Mouse (Mus musculus): ENCODE results near the gene Tmem186. TPM values are rescaled to one million over a fixed set of nuclear protein-coding genes. Genes with fewer than 3 reads are reported as not detected.

Tmem186 gene
- polyA plus RNA-seq, 1 experiment from 2014 or later, result 7.0 TPM

- Histone ChIP-seq H3K27me3 (ENCODE audit: insufficient read depth, low read length) (no peaks in the 10 kb centered on the region), H3K4me1 (ENCODE audit: insufficient read depth) (no peaks in the 10 kb centered on the region), H3K36me3 (replicated peaks; ENCODE audit: insufficient read depth, low read length) (no peaks in the 10 kb centered on the region), H3K9ac (replicated peaks) (no peak overlapping the region), H3K27ac (ENCODE audit: low read depth) (no peak overlapping the region), H3K9me3 (ENCODE audit: low read length) (no peaks in the 10 kb centered on the region), H3K4me2 (ENCODE audit: low read depth, low read length) (no peak overlapping the region), H3K4me3 (ENCODE audit: low read depth, low read length) (no peak overlapping the region)
- ATAC-seq (no peak), DNase-seq (no peak)
- WGBS (ENCODE audit: insufficient replicate concordance), result 68% methylated on average over 4 of the region's 4 CpGs
- no peak for TF ChIP-seq CTCF (IDR thresholded peaks at IDR 0.05; ENCODE audit: low read depth)
- no peak for TF ChIP-seq EP300 (IDR thresholded peaks at IDR 0.05; ENCODE audit: low read depth)
Observed at GRCm38 (mm10) chr16:8595411-8595810, 42.1 kb downstream of the Tmem186 start.

GRCm38 (mm10) chr16:8585056-8585455 is 52.5 kb downstream of the Tmem186 start:
- ATAC-seq, result no peak
- no peak overlapping the region for H3K9ac ChIP-seq (replicated peaks)
- peaks cover 27% of the 10 kb centered on the region for H3K36me3 ChIP-seq (replicated peaks; ENCODE audit: insufficient read depth, low read length)
- H3K4me1 ChIP-seq (ENCODE audit: insufficient read depth), result no peaks in the 10 kb centered on the region
- 63% methylated on average over 5 of the region's 5 CpGs for WGBS (ENCODE audit: insufficient replicate concordance)
- H3K4me2 ChIP-seq (ENCODE audit: low read depth, low read length), result no peak overlapping the region
- H3K4me3 ChIP-seq (ENCODE audit: low read depth, low read length), result no peak overlapping the region
- no peak overlapping the region for H3K27ac ChIP-seq (ENCODE audit: low read depth)
- H3K27me3 ChIP-seq (ENCODE audit: insufficient read depth, low read length), result no peaks in the 10 kb centered on the region
- no peak for DNase-seq
- H3K9me3 ChIP-seq (ENCODE audit: low read length), result peaks cover 3% of the 10 kb centered on the region; the same call in 1 of the 2 replicates
- TF ChIP-seq EP300 (IDR thresholded peaks at IDR 0.05; ENCODE audit: low read depth) (no peak), CTCF (IDR thresholded peaks at IDR 0.05; ENCODE audit: low read depth) (no peak)

- Histone ChIP-seq H3K27me3 (ENCODE audit: insufficient read depth, low read length) (no peaks in the 10 kb centered on the region), H3K4me2 (ENCODE audit: low read depth, low read length) (no peak overlapping the region), H3K27ac (ENCODE audit: low read depth) (no peak overlapping the region), H3K4me3 (ENCODE audit: low read depth, low read length) (no peak overlapping the region), H3K9me3 (ENCODE audit: low read length) (peaks cover 3% of the 10 kb centered on the region; the same call in 1 of the 2 replicates), H3K9ac (replicated peaks) (no peak overlapping the region), H3K4me1 (ENCODE audit: insufficient read depth) (no peaks in the 10 kb centered on the region), H3K36me3 (replicated peaks; ENCODE audit: insufficient read depth, low read length) (peaks cover 27% of the 10 kb centered on the region)
- 70% methylated on average over 1 of the region's 1 CpGs for WGBS (ENCODE audit: insufficient replicate concordance)
- ATAC-seq (no peak), DNase-seq (no peak)
- TF ChIP-seq EP300 (IDR thresholded peaks at IDR 0.05; ENCODE audit: low read depth), result no peak
- TF ChIP-seq CTCF (IDR thresholded peaks at IDR 0.05; ENCODE audit: low read depth), result no peak
Observed at GRCm38 (mm10) chr16:8584248-8584647, 53.3 kb downstream of the Tmem186 start.

Small RNAs within 50 kb of the gene (microRNA-seq; reads per million reads assigned to microRNA genes)
- not detected for gene Gm22137

Other genes with a start within 250 kb of the Tmem186 start
- not detected in 2 replicates for gene Tmem114, start 212.6 kb downstream of the Tmem186 start, polyA plus RNA-seq (2015; fragmentation: Nextera tagmentation; extraction: Ambion mirVana)
- 6.6 and 6.7 TPM in 2 replicates for gene Mettl22, start 166.9 kb downstream of the Tmem186 start, polyA plus RNA-seq (2015; fragmentation: Nextera tagmentation; extraction: Ambion mirVana)
- 37.8 and 39.1 TPM in 2 replicates for gene Abat, start 124.3 kb downstream of the Tmem186 start, polyA plus RNA-seq (2015; fragmentation: Nextera tagmentation; extraction: Ambion mirVana)
- gene Pmm2, start within 50 bp of the Tmem186 start, polyA plus RNA-seq (2015; fragmentation: Nextera tagmentation; extraction: Ambion mirVana), result 37.2 and 38.0 TPM in 2 replicates
- gene Carhsp1, start 34.4 kb upstream of the Tmem186 start, polyA plus RNA-seq (2015; fragmentation: Nextera tagmentation; extraction: Ambion mirVana), result 65.4 and 71.2 TPM in 2 replicates
- 0.43 TPM in 1 of 2 replicates, not detected in the other for gene Gm5767, start 43.1 kb upstream of the Tmem186 start, polyA plus RNA-seq (2015; fragmentation: Nextera tagmentation; extraction: Ambion mirVana)
- gene Usp7, start 154.6 kb upstream of the Tmem186 start, polyA plus RNA-seq (2015; fragmentation: Nextera tagmentation; extraction: Ambion mirVana), result 15.8 and 17.7 TPM in 2 replicates
- 7.1 and 7.5 TPM in 2 replicates for gene 1810013L24Rik, start 192.4 kb upstream of the Tmem186 start, polyA plus RNA-seq (2015; fragmentation: Nextera tagmentation; extraction: Ambion mirVana)

Data from liver, postnatal 0 days (tissue).